Mouse (Mus musculus): ENCODE data around the gene Nt5dc3.

GRCm38 (mm10) chr10:86796073-86796741 is 17.4 kb downstream of the Nt5dc3 start:
- no peak for TF ChIP-seq KAT2A (IDR thresholded peaks at IDR 0.05; ENCODE audit: insufficient replicate concordance, low read length)
- TF ChIP-seq CTCF (conservative IDR thresholded peaks at IDR 0.05 in 1 of 2, IDR thresholded peaks at IDR 0.05 in 1 of 2; ENCODE audit: low read depth in 2 of 2, low read length in 2 of 2) = no peak
- TF ChIP-seq POLR2AphosphoS2 (IDR thresholded peaks at IDR 0.05; ENCODE audit: low read depth, low read length) = no peak
- TF ChIP-seq ETS1 (conservative IDR thresholded peaks at IDR 0.05; ENCODE audit: low read depth, low read length) = no peak
- no peak for TF ChIP-seq MAX (IDR thresholded peaks at IDR 0.05; ENCODE audit: low read length)
- TF ChIP-seq POLR2A (IDR thresholded peaks at IDR 0.05; ENCODE audit: low read depth, low read length) = no peak
- TF ChIP-seq UBTF (IDR thresholded peaks at IDR 0.05; ENCODE audit: low read depth, low read length) = no peak
- TF ChIP-seq MAFK (IDR thresholded peaks at IDR 0.05; ENCODE audit: insufficient replicate concordance, low read length) = no peak
- no peak for TF ChIP-seq ZC3H11A (IDR thresholded peaks at IDR 0.05; ENCODE audit: low read depth, low read length)
